Mouse (Mus musculus): ENCODE data around the gene Grk6. TPM values are rescaled to one million over a fixed set of nuclear protein-coding genes. Genes with fewer than 3 reads are reported as not detected.
"Not testable (repeated sequence)": the region's sequence is repeated elsewhere in the genome, so short reads cannot be mapped to it uniquely, and the experiment has no call there.

Grk6 gene
- polyA plus RNA-seq, 1 experiment from 2014 or later, result 52.3 TPM

GRCm38 (mm10) chr13:55420018-55420932, 24.6 kb upstream of the Grk6 start:
- Histone ChIP-seq H3K27ac (ENCODE audit: low read depth, low read length) (no peak overlapping the region), H3K9ac (ENCODE audit: low read length) (no peak overlapping the region), H3K4me1 (ENCODE audit: control insufficient read depth, insufficient read depth, low read length) (peaks cover 2% of the 10 kb centered on the region; the same call in 1 of the 2 replicates), H3K36me3 (ENCODE audit: control insufficient read depth, insufficient read depth, low read length) (no peaks in the 10 kb centered on the region), H3K27me3 (ENCODE audit: control insufficient read depth, insufficient read depth, low read length) (peaks cover 44% of the 10 kb centered on the region), H3K4me3 (ENCODE audit: low read depth, low read length) (no peak overlapping the region), H3K4me2 (0 out of 2 replicates have a peak overlapping the region, but pooled peaks have one; percentile 39), H3K9me3 (ENCODE audit: control insufficient read depth, low read length) (no peaks in the 10 kb centered on the region)
- peak; percentile 86 for DNase-seq (ENCODE audit: low spot score, missing footprints)
- 34% methylated on average over 51 of the region's 51 CpGs for whole genome bisulfite sequencing
- no peak for ATAC-seq (ENCODE audit: low FRiP score)

GRCm38 (mm10) chr13:55420933-55421800, 23.7 kb upstream of the Grk6 start:
- peak overlapping the region; percentile 39 for H3K4me2 ChIP-seq
- peak overlapping the region; percentile 49 for H3K9ac ChIP-seq (ENCODE audit: low read length)
- peaks cover 44% of the 10 kb centered on the region for H3K27me3 ChIP-seq (ENCODE audit: control insufficient read depth, insufficient read depth, low read length)
- no peak overlapping the region for H3K27ac ChIP-seq (ENCODE audit: low read depth, low read length)
- WGBS, result 16% methylated on average over 35 of the region's 35 CpGs
- DNase-seq (ENCODE audit: low spot score, missing footprints), result peak; percentile 93
- peak overlapping the region; percentile 16 for H3K4me3 ChIP-seq (ENCODE audit: low read depth, low read length)
- H3K36me3 ChIP-seq (ENCODE audit: control insufficient read depth, insufficient read depth, low read length), result no peaks in the 10 kb centered on the region
- H3K4me1 ChIP-seq (ENCODE audit: control insufficient read depth, insufficient read depth, low read length), result peaks cover 2% of the 10 kb centered on the region; the same call in 1 of the 2 replicates
- peak; percentile 79 for ATAC-seq (ENCODE audit: low FRiP score)
- no peaks in the 10 kb centered on the region for H3K9me3 ChIP-seq (ENCODE audit: control insufficient read depth, low read length)

- Histone ChIP-seq H3K27me3 (ENCODE audit: control insufficient read depth, insufficient read depth, low read length) (peaks cover 6% of the 10 kb centered on the region), H3K4me1 (ENCODE audit: control insufficient read depth, insufficient read depth, low read length) (no peaks in the 10 kb centered on the region), H3K9ac (ENCODE audit: low read length) (no peak within 1 kb of the TSS), H3K27ac (ENCODE audit: low read depth, low read length) (no peak within 1 kb of the TSS), H3K4me3 (ENCODE audit: low read depth, low read length) (no peak within 1 kb of the TSS), H3K9me3 (ENCODE audit: control insufficient read depth, low read length) (no peaks in the 10 kb centered on the region; the same call in 1 of the 2 replicates), H3K4me2 (no peak within 1 kb of the TSS), H3K36me3 (ENCODE audit: control insufficient read depth, insufficient read depth, low read length) (no peaks in the 10 kb centered on the region)
- ATAC-seq (ENCODE audit: low FRiP score) (no peak), DNase-seq (ENCODE audit: low spot score, missing footprints) (no peak)
- WGBS, result 84% methylated on average over 10 of the region's 10 CpGs
Observed at GRCm38 (mm10) chr13:55426613-55427012, 18.3 kb upstream of the Grk6 start, which contains the start of gene F12. Gene F12 (minus strand): TSS chr13:55426793.

GRCm38 (mm10) chr13:55429226-55429888, 15.5 kb upstream of the Grk6 start:
- Histone ChIP-seq H3K9ac (ENCODE audit: low read length) (no peak overlapping the region), H3K27ac (ENCODE audit: low read depth, low read length) (no peak overlapping the region), H3K9me3 (ENCODE audit: control insufficient read depth, low read length) (no peaks in the 10 kb centered on the region; the same call in 1 of the 2 replicates), H3K4me3 (ENCODE audit: low read depth, low read length) (no peak overlapping the region), H3K36me3 (ENCODE audit: control insufficient read depth, insufficient read depth, low read length) (no peaks in the 10 kb centered on the region), H3K27me3 (ENCODE audit: control insufficient read depth, insufficient read depth, low read length) (no peaks in the 10 kb centered on the region), H3K4me2 (no peak overlapping the region), H3K4me1 (ENCODE audit: control insufficient read depth, insufficient read depth, low read length) (no peaks in the 10 kb centered on the region)
- 75% methylated on average over 12 of the region's 12 CpGs for WGBS
- ATAC-seq (ENCODE audit: low FRiP score), result no peak
- DNase-seq (ENCODE audit: low spot score, missing footprints), result peak; percentile 66

- H3K27me3 ChIP-seq (ENCODE audit: control insufficient read depth, insufficient read depth, low read length), result no peaks in the 10 kb centered on the region
- no peak overlapping the region for H3K4me3 ChIP-seq (ENCODE audit: low read depth, low read length)
- no peak overlapping the region for H3K27ac ChIP-seq (ENCODE audit: low read depth, low read length)
- DNase-seq (ENCODE audit: low spot score, missing footprints) (peak; percentile 23), ATAC-seq (ENCODE audit: low FRiP score) (no peak)
- no peak overlapping the region for H3K9ac ChIP-seq (ENCODE audit: low read length)
- WGBS, result 95% methylated on average over 2 of the region's 2 CpGs
- no peaks in the 10 kb centered on the region for H3K36me3 ChIP-seq (ENCODE audit: control insufficient read depth, insufficient read depth, low read length)
- H3K4me2 ChIP-seq, result no peak overlapping the region
- no peaks in the 10 kb centered on the region for H3K4me1 ChIP-seq (ENCODE audit: control insufficient read depth, insufficient read depth, low read length)
- H3K9me3 ChIP-seq (ENCODE audit: control insufficient read depth, low read length), result no peaks in the 10 kb centered on the region; the same call in 1 of the 2 replicates
Observed at GRCm38 (mm10) chr13:55430566-55430965, 14.3 kb upstream of the Grk6 start.

GRCm38 (mm10) chr13:55431889-55432685, 12.8 kb upstream of the Grk6 start:
- ATAC-seq (ENCODE audit: low FRiP score) (no peak), DNase-seq (ENCODE audit: low spot score, missing footprints) (peak; percentile 73)
- no peak overlapping the region for H3K27ac ChIP-seq (ENCODE audit: low read depth, low read length)
- no peak overlapping the region for H3K4me3 ChIP-seq (ENCODE audit: low read depth, low read length)
- no peaks in the 10 kb centered on the region for H3K27me3 ChIP-seq (ENCODE audit: control insufficient read depth, insufficient read depth, low read length)
- no peak overlapping the region for H3K4me2 ChIP-seq
- H3K9me3 ChIP-seq (ENCODE audit: control insufficient read depth, low read length), result no peaks in the 10 kb centered on the region; the same call in 1 of the 2 replicates
- 78% methylated on average over 10 of the region's 10 CpGs for WGBS
- H3K36me3 ChIP-seq (ENCODE audit: control insufficient read depth, insufficient read depth, low read length), result no peaks in the 10 kb centered on the region
- no peak overlapping the region for H3K9ac ChIP-seq (ENCODE audit: low read length)
- no peaks in the 10 kb centered on the region for H3K4me1 ChIP-seq (ENCODE audit: control insufficient read depth, insufficient read depth, low read length)

GRCm38 (mm10) chr13:55437111-55437629, 7.7 kb upstream of the Grk6 start:
- H3K4me1 ChIP-seq (ENCODE audit: control insufficient read depth, insufficient read depth, low read length); H3K9ac ChIP-seq (ENCODE audit: low read length); H3K4me2 ChIP-seq; ATAC-seq (ENCODE audit: low FRiP score); H3K27ac ChIP-seq (ENCODE audit: low read depth, low read length); H3K27me3 ChIP-seq (ENCODE audit: control insufficient read depth, insufficient read depth, low read length); H3K4me3 ChIP-seq (ENCODE audit: low read depth, low read length); DNase-seq (ENCODE audit: low spot score, missing footprints); H3K9me3 ChIP-seq (ENCODE audit: control insufficient read depth, low read length); H3K36me3 ChIP-seq (ENCODE audit: control insufficient read depth, insufficient read depth, low read length): not testable (repeated sequence)
- WGBS, result 91% methylated on average over 15 of the region's 15 CpGs

GRCm38 (mm10) chr13:55443799-55444285, 1.0 kb upstream of the Grk6 start:
- peaks cover 18% of the 10 kb centered on the region for H3K4me1 ChIP-seq (ENCODE audit: control insufficient read depth, insufficient read depth, low read length)
- no peaks in the 10 kb centered on the region for H3K9me3 ChIP-seq (ENCODE audit: control insufficient read depth, low read length)
- H3K27ac ChIP-seq (ENCODE audit: low read depth, low read length), result no peak overlapping the region

More at GRCm38 (mm10) chr13:55443799-55444285, 1.0 kb upstream of the Grk6 start:
- Histone ChIP-seq H3K27me3 (ENCODE audit: control insufficient read depth, insufficient read depth, low read length) (no peaks in the 10 kb centered on the region), H3K4me3 (ENCODE audit: low read depth, low read length) (peak overlapping the region; percentile 73), H3K9ac (ENCODE audit: low read length) (peak overlapping the region; percentile 60), H3K4me2 (peak overlapping the region; percentile 84), H3K36me3 (ENCODE audit: control insufficient read depth, insufficient read depth, low read length) (no peaks in the 10 kb centered on the region)
- ATAC-seq (ENCODE audit: low FRiP score) (no peak), DNase-seq (ENCODE audit: low spot score, missing footprints) (peak; percentile 80)
- WGBS, result 49% methylated on average over 9 of the region's 9 CpGs

Measured in midbrain, embryonic 11.5 days (tissue).